Mouse (Mus musculus) cerebellum, adult 2 months (tissue): ENCODE data around the gene Chst5. TPM values are rescaled to one million over a fixed set of nuclear protein-coding genes. Genes with fewer than 3 reads are reported as not detected.
"Not testable (repeated sequence)": the region's sequence is repeated elsewhere in the genome, so short reads cannot be mapped to it uniquely, and the experiment has no call there.

ENCODE experiments used
- DNase-seq, 2 experiments: peaks; one replicate each; pipeline ENCODE4 v3.0.0; 2021
- H3K27ac ChIP-seq: fragments of 200-500 bp; 2 replicates; pipeline ENCODE4 v1.5.1; 2012; ENCODE audit warnings: low read length, control low read depth, inconsistent platforms; ENCODE audit not compliant: insufficient read depth
- H3K27me3 ChIP-seq: fragments of 200-500 bp; 2 replicates; pipeline ENCODE4 v1.6.1; 2012; ENCODE audit warnings: inconsistent platforms, mild to moderate bottlenecking, low read length, moderate library complexity; ENCODE audit not compliant: control insufficient read depth, insufficient read depth
- H3K4me1 ChIP-seq: fragments of 200-500 bp; 2 replicates; pipeline ENCODE4 v1.6.1; 2011; ENCODE audit warnings: low read length; ENCODE audit not compliant: control insufficient read depth, insufficient read depth
- H3K4me3 ChIP-seq: fragments of 200-500 bp; replicated peaks from 2 replicates; pipeline ENCODE3; 2011; ENCODE audit warnings: mild to moderate bottlenecking, low read depth, low read length, control low read depth; ENCODE audit not compliant: insufficient read depth
- CTCF ChIP-seq: fragments of 200-500 bp; IDR thresholded peaks from 2 replicates; pipeline ENCODE4 v1.5.1; 2011; ENCODE audit warnings: low read depth, mild to moderate bottlenecking, control low read depth, low read length, moderate library complexity, borderline replicate concordance; ENCODE audit not compliant: insufficient read depth
- POLR2A ChIP-seq: fragments of 200-500 bp; IDR thresholded peaks from 2 replicates; pipeline ENCODE4 v1.6.1; 2011; ENCODE audit warnings: low read length, control low read depth, borderline replicate concordance; ENCODE audit not compliant: insufficient read depth
- WGBS: fragments of 180-500 bp; shearing (Covaris S2); methylation state at CpG from one replicate; pipeline ENCODE4 v1.1.7; 2018; 5-methylcytosine and 5-hydroxymethylcytosine counted together
- polyA plus RNA-seq: library from polyadenylated mRNA; depleted of rRNA; stranded (reverse); fragments of >200 nt; gene quantifications from 2 replicates; pipeline ENCODE4 v1.2.3, GENCODE M21; 2012

Gene Chst5
- polyA plus RNA-seq, 1 experiment = 2.1 TPM

GRCm38 (mm10) chr8:111947954-111948353 lies 37.7 kb upstream of the Chst5 start:
- 25% methylated on average over 8 of the region's 8 CpGs for WGBS
- Histone ChIP-seq H3K4me3 (no peak overlapping the region), H3K4me1 (peaks cover 39% of the 10 kb centered on the region), H3K27ac (peak overlapping the region; percentile 86), H3K27me3 (no peaks in the 10 kb centered on the region)
- DNase-seq = peak; percentile 70 to 81
- no peak for TF ChIP-seq POLR2A

GRCm38 (mm10) chr8:111947144-111947543 lies 36.9 kb upstream of the Chst5 start:
- DNase-seq = no peak
- Histone ChIP-seq H3K4me3 (no peak overlapping the region), H3K27ac (peak overlapping the region; percentile 86), H3K4me1 (peaks cover 36% of the 10 kb centered on the region), H3K27me3 (no peaks in the 10 kb centered on the region)
- 89% methylated on average over 2 of the region's 2 CpGs for WGBS
- no peak for TF ChIP-seq POLR2A
- TF ChIP-seq CTCF = no peak

- Histone ChIP-seq H3K27me3 (no peaks in the 10 kb centered on the region), H3K4me1 (peaks cover 19% of the 10 kb centered on the region), H3K4me3 (no peak overlapping the region), H3K27ac (no peak overlapping the region)
- WGBS = 69% methylated on average over 2 of the region's 2 CpGs
- TF ChIP-seq POLR2A (no peak), CTCF (no peak)
- DNase-seq = no peak
These were observed 33.3 kb upstream of the Chst5 start for GRCm38 (mm10) chr8:111943544-111943943.

- peak in 1 of 2 experiments; percentile 61 for DNase-seq
These were observed 30.8 kb upstream of the Chst5 start for GRCm38 (mm10) chr8:111941101-111941454.

GRCm38 (mm10) chr8:111940171-111941100 lies 30.2 kb upstream of the Chst5 start, which contains the start of gene Gabarapl2:
Gabarapl2 (plus strand) TSS chr8:111940703.
- WGBS = under 1% methylated on average over 65 of the region's 65 CpGs
- no peak for TF ChIP-seq CTCF
- peak; percentile 60; the same call in 1 of the 2 replicates for TF ChIP-seq POLR2A

More at GRCm38 (mm10) chr8:111941101-111941454, 30.8 kb upstream of the Chst5 start:
- 1% methylated on average over 23 of the region's 23 CpGs for WGBS
- no peak for TF ChIP-seq POLR2A
- no peak for TF ChIP-seq CTCF
- Histone ChIP-seq H3K4me1 (peaks cover 8% of the 10 kb centered on the region), H3K4me3 (peak overlapping the region; percentile 89), H3K27me3 (no peaks in the 10 kb centered on the region), H3K27ac (peak overlapping the region; percentile 67; the same call in 1 of the 2 replicates)

GRCm38 (mm10) chr8:111939516-111940142 lies 29.4 kb upstream of the Chst5 start:
- H3K4me3 ChIP-seq = peak overlapping the region; percentile 89
- TF ChIP-seq POLR2A (no peak), CTCF (no peak)
- peak; percentile 74 to 82 for DNase-seq
- no peaks in the 10 kb centered on the region for H3K27me3 ChIP-seq
- peaks cover 8% of the 10 kb centered on the region for H3K4me1 ChIP-seq
- 1% methylated on average over 10 of the region's 10 CpGs for WGBS
- H3K27ac ChIP-seq = peak overlapping the region; percentile 74

More at GRCm38 (mm10) chr8:111940171-111941100, 30.2 kb upstream of the Chst5 start, which contains the start of gene Gabarapl2:
- Histone ChIP-seq H3K27ac (peak within 1 kb of the TSS; percentile 74), H3K4me3 (peak within 1 kb of the TSS; percentile 89), H3K4me1 (peaks cover 8% of the 10 kb centered on the region), H3K27me3 (no peaks in the 10 kb centered on the region)
- DNase-seq = peak; percentile 97 to 99

- WGBS = 90% methylated on average over 9 of the region's 9 CpGs
These were observed 28.1 kb upstream of the Chst5 start for GRCm38 (mm10) chr8:111938076-111938985.

More at GRCm38 (mm10) chr8:111938076-111938985, 28.1 kb upstream of the Chst5 start:
- H3K27me3 ChIP-seq, DNase-seq, H3K4me1 ChIP-seq, H3K27ac ChIP-seq, H3K4me3 ChIP-seq: not testable (repeated sequence)
